28 mouse cellular contexts compared by ENCODE assay signal in the genomic region with DNA sequence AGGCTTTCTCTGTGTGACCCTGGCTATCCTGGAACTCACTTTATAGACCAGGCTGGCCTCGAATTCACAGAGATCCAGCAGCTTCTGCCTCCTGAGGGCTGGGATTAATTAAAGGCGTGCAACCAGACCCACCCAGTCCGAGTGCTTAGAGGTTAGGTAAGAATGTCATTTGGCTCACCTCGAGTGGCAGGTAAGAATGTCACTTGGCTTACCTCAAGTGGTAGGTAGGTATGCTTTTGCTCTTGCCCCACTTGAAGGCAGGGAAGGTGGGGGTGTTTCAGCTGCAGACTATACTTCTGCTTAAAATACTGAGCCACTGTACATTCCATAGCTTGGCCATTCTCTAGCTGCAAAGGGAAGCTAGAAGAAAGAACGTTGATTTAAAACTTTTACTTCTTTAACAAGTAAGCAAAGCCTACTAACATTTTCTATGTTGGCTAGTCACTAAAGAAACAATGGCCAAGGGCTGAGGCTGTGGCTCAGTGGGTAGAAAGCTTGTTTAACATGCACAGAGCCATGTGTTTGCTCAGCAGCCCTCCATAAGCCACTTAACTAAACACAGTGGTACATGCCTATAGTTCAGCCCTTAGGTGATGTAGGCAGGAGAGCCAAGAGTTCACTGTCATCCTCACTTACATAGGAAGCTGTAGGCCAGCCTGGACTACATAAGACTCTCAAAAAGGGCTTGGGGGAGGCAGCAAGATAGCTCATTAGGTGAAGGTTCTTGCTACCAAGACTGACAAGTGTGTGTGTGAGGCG. TPM values are rescaled to one million over a fixed set of nuclear protein-coding genes. Genes with fewer than 3 reads are reported as not detected.
DNase-seq lines count a peak whose midpoint lies in the region; ATAC-seq lines count a peak whose summit lies in the region.
"Had no signal": no experiment of that assay in that cellular context is flagged by ENCODE, and none has a peak within 500 bp of the region (broad histone marks: within the 10 kb centered on the region; RNA-seq: fewer than 3 reads in every experiment).

No protein-coding gene starts in this region.

- no peaks in the 10 kb centered on the region for H3K27me3 ChIP-seq in heart, embryonic 11.5 days (ENCODE audit: control insufficient read depth, insufficient read depth, low read length)
- H3K27me3 ChIP-seq in lung, embryonic 15.5 days, result no peaks in the 10 kb centered on the region
- H3K27me3 ChIP-seq in midbrain, embryonic 13.5 days, result no peaks in the 10 kb centered on the region
- no peaks in the 10 kb centered on the region for H3K27me3 ChIP-seq in forebrain, embryonic 14.5 days (replicated peaks; ENCODE audit: control insufficient read depth, insufficient read depth, low read length)
- H3K27me3 ChIP-seq: CH12.LX; embryonic facial prominence, embryonic 13.5 days; forebrain, embryonic 13.5 days; hindbrain, embryonic 12.5 days; hindbrain, embryonic 15.5 days; Patski had no signal

- H3K4me3 ChIP-seq in heart, embryonic 11.5 days (ENCODE audit: low read depth, low read length), result no peak overlapping the region
- no peak overlapping the region for H3K4me3 ChIP-seq in lung, embryonic 15.5 days
- H3K4me3 ChIP-seq in midbrain, embryonic 13.5 days (replicated peaks), result no peak overlapping the region
- no peak overlapping the region for H3K4me3 ChIP-seq in forebrain, embryonic 14.5 days (ENCODE audit: low read depth, low read length)
- H3K4me3 ChIP-seq: embryonic facial prominence, embryonic 10.5 days; embryonic facial prominence, embryonic 13.5 days; erythroblast, embryonic 14.5 days; forebrain, embryonic 10.5 days; forebrain, embryonic 13.5 days; heart, adult 2 months; heart, embryonic 10.5 days; hindbrain, embryonic 12.5 days; hindbrain, embryonic 15.5 days had no signal

- no peaks in the 10 kb centered on the region for H3K4me1 ChIP-seq in heart, embryonic 11.5 days (ENCODE audit: control insufficient read depth, insufficient read depth, low read length)
- H3K4me1 ChIP-seq in lung, embryonic 15.5 days, result 0 out of 2 replicates have a peak, but pooled peaks cover 5% of the 10 kb centered on the region
- H3K4me1 ChIP-seq in midbrain, embryonic 13.5 days (replicated peaks), result no peaks in the 10 kb centered on the region
- no peaks in the 10 kb centered on the region for H3K4me1 ChIP-seq in forebrain, embryonic 14.5 days (ENCODE audit: control insufficient read depth, insufficient read depth, low read length)
- H3K4me1 ChIP-seq: embryonic facial prominence, embryonic 10.5 days; embryonic facial prominence, embryonic 13.5 days; forebrain, embryonic 13.5 days; heart, embryonic 10.5 days; hindbrain, embryonic 12.5 days; hindbrain, embryonic 15.5 days had no signal

- DNase-seq in heart, adult 11 months, result peak; percentile 63
- peak; percentile 62 for DNase-seq in lung, postnatal 10 days
- peak; percentile 84 for DNase-seq in lung, postnatal 36 days
- DNase-seq in left cerebral cortex, adult 8-10 months (ENCODE audit: low spot score in 2 of 2), result no peak
- no peak for DNase-seq in forebrain, embryonic 14.5 days (ENCODE audit: low spot score)
- DNase-seq: adrenal gland, postnatal 10 days; cerebellum, adult 11 months; cerebellum, adult 2 months; cerebellum, postnatal 10 days; cerebellum, postnatal 36 days; embryo, embryonic 11 days; forebrain, postnatal 0 days; gastrocnemius, postnatal 25 days; heart, adult 2 months had no signal

- H3K4me2 ChIP-seq in heart, embryonic 11.5 days, result no peak overlapping the region
- H3K4me2 ChIP-seq in lung, embryonic 15.5 days, result 0 out of 2 replicates have a peak overlapping the region, but pooled peaks have one; percentile 20
- H3K4me2 ChIP-seq in midbrain, embryonic 13.5 days (replicated peaks), result no peak overlapping the region
- H3K4me2 ChIP-seq in forebrain, embryonic 14.5 days (ENCODE audit: low read length), result no peak overlapping the region
- H3K4me2 ChIP-seq: embryonic facial prominence, embryonic 13.5 days; forebrain, embryonic 13.5 days; hindbrain, embryonic 12.5 days; hindbrain, embryonic 15.5 days had no signal

- H3K9me3 ChIP-seq in heart, embryonic 11.5 days (replicated peaks; ENCODE audit: control insufficient read depth, low read length), result no peaks in the 10 kb centered on the region
- no peaks in the 10 kb centered on the region for H3K9me3 ChIP-seq in lung, embryonic 15.5 days
- H3K9me3 ChIP-seq in midbrain, embryonic 13.5 days, result no peaks in the 10 kb centered on the region
- H3K9me3 ChIP-seq in forebrain, embryonic 14.5 days (replicated peaks; ENCODE audit: control insufficient read depth, low read length), result no peaks in the 10 kb centered on the region
- H3K9me3 ChIP-seq: embryonic facial prominence, embryonic 10.5 days; embryonic facial prominence, embryonic 13.5 days; forebrain, embryonic 10.5 days; forebrain, embryonic 13.5 days; G1E; heart, embryonic 10.5 days; hindbrain, embryonic 12.5 days; hindbrain, embryonic 15.5 days had no signal

- H3K9ac ChIP-seq in heart, embryonic 11.5 days (ENCODE audit: low read depth, low read length), result no peak overlapping the region
- H3K9ac ChIP-seq in lung, embryonic 15.5 days, result no peak overlapping the region
- H3K9ac ChIP-seq in midbrain, embryonic 13.5 days (replicated peaks), result no peak overlapping the region
- no peak overlapping the region for H3K9ac ChIP-seq in forebrain, embryonic 14.5 days (ENCODE audit: low read length)
- H3K9ac ChIP-seq: embryonic facial prominence, embryonic 13.5 days; forebrain, embryonic 13.5 days; forebrain, postnatal 0 days; hindbrain, embryonic 12.5 days; hindbrain, embryonic 15.5 days had no signal

- no peak for ATAC-seq in heart, embryonic 11.5 days (replicated peaks; ENCODE audit: insufficient number of reproducible peaks, low FRiP score, low TSS enrichment)
- peak; percentile 85 for ATAC-seq in lung, embryonic 15.5 days (ENCODE audit: borderline replicate concordance, extremely low read depth, low FRiP score, low TSS enrichment)
- no peak for ATAC-seq in midbrain, embryonic 13.5 days
- no peak for ATAC-seq in forebrain, embryonic 14.5 days
- ATAC-seq: forebrain, embryonic 13.5 days; forebrain, postnatal 0 days; Patski had no signal

- no peaks in the 10 kb centered on the region for H3K36me3 ChIP-seq in heart, embryonic 11.5 days (ENCODE audit: control insufficient read depth, insufficient read depth, low read length)
- peaks cover 9% of the 10 kb centered on the region for H3K36me3 ChIP-seq in lung, embryonic 15.5 days
- H3K36me3 ChIP-seq in midbrain, embryonic 13.5 days, result peaks cover 68% of the 10 kb centered on the region
- H3K36me3 ChIP-seq in forebrain, embryonic 14.5 days (ENCODE audit: control insufficient read depth, insufficient read depth, low read length), result peaks cover 63% of the 10 kb centered on the region
- H3K36me3 ChIP-seq: G1E; heart, embryonic 10.5 days had no signal

- no peak overlapping the region for H3K27ac ChIP-seq in heart, embryonic 11.5 days (ENCODE audit: low read depth, low read length)
- peak overlapping the region; percentile 91 for H3K27ac ChIP-seq in lung, embryonic 15.5 days
- H3K27ac ChIP-seq in midbrain, embryonic 13.5 days, result no peak overlapping the region
- H3K27ac ChIP-seq in forebrain, embryonic 14.5 days (ENCODE audit: low read depth, low read length), result no peak overlapping the region
- H3K27ac ChIP-seq: embryonic facial prominence, embryonic 10.5 days; embryonic facial prominence, embryonic 13.5 days; forebrain, embryonic 10.5 days; forebrain, embryonic 13.5 days; heart, adult 2 months; heart, embryonic 10.5 days; hindbrain, embryonic 12.5 days; hindbrain, embryonic 15.5 days had no signal

- WGBS in heart, embryonic 11.5 days (ENCODE audit: insufficient replicate concordance), result 81% methylated on average over 6 of the region's 6 CpGs
- 44% methylated on average over 6 of the region's 6 CpGs for WGBS in lung, embryonic 15.5 days
- 91% methylated on average over 6 of the region's 6 CpGs for WGBS in midbrain, embryonic 13.5 days
- 89% methylated on average over 6 of the region's 6 CpGs for WGBS in forebrain, embryonic 14.5 days

RNA-seq across cellular contexts. Expression of a gene that starts 20.8 kb away (rescaled TPM):
- polyA plus RNA-seq in heart, embryonic 11.5 days (2014; fragmentation: Nextera tagmentation; extraction: Ambion mirVana), result 1.1 and 1.3 TPM in 2 replicates
- polyA plus RNA-seq in lung, embryonic 15.5 days (2015; fragmentation: Nextera tagmentation; extraction: Ambion mirVana), result 3.5 and 3.7 TPM in 2 replicates
- polyA plus RNA-seq in midbrain, embryonic 13.5 days (2015; fragmentation: Nextera tagmentation; extraction: Ambion mirVana), result 10.2 and 10.4 TPM in 2 replicates
- total RNA-seq in left cerebral cortex, adult 8-10 months (2022), result 1 to 10 TPM; 7.1 to 8.8 (median 7.7) TPM
- polyA plus RNA-seq in forebrain, embryonic 14.5 days (2014; fragmentation: Nextera tagmentation; extraction: Ambion mirVana), result 5.7 and 6.4 TPM in 2 replicates
- polyA plus RNA-seq: erythroblast, embryonic 14.5 days; G1E had no signal

RNA-seq across cellular contexts. Expression of a gene that starts 44.1 kb away (rescaled TPM):
- 3.9 and 4.1 TPM in 2 replicates for polyA plus RNA-seq in heart, embryonic 11.5 days (2014; fragmentation: Nextera tagmentation; extraction: Ambion mirVana)
- polyA plus RNA-seq in lung, embryonic 15.5 days (2015; fragmentation: Nextera tagmentation; extraction: Ambion mirVana), result 6.0 and 6.7 TPM in 2 replicates
- polyA plus RNA-seq in midbrain, embryonic 13.5 days (2015; fragmentation: Nextera tagmentation; extraction: Ambion mirVana), result 18.5 and 19.5 TPM in 2 replicates
- 10 to 100 TPM; 48.5 to 57.9 (median 50.4) TPM for total RNA-seq in left cerebral cortex, adult 8-10 months (2022)
- polyA plus RNA-seq in forebrain, embryonic 14.5 days (2014; fragmentation: Nextera tagmentation; extraction: Ambion mirVana), result 19.0 and 22.1 TPM in 2 replicates

RNA-seq across cellular contexts. Expression of a gene that starts 44.2 kb away (rescaled TPM):
- 23.1 and 36.3 TPM in 2 replicates for polyA plus RNA-seq in heart, embryonic 11.5 days (2014; fragmentation: Nextera tagmentation; extraction: Ambion mirVana)
- 41.1 TPM in 2 replicates for polyA plus RNA-seq in lung, embryonic 15.5 days (2015; fragmentation: Nextera tagmentation; extraction: Ambion mirVana)
- 17.0 and 17.2 TPM in 2 replicates for polyA plus RNA-seq in midbrain, embryonic 13.5 days (2015; fragmentation: Nextera tagmentation; extraction: Ambion mirVana)
- total RNA-seq in left cerebral cortex, adult 8-10 months (2022), result 1 to 10 TPM; 2.3 to 3.3 (median 3.0) TPM
- polyA plus RNA-seq in forebrain, embryonic 14.5 days (2014; fragmentation: Nextera tagmentation; extraction: Ambion mirVana), result 17.6 and 20.1 TPM in 2 replicates

Comparison
In these comparisons a context has a peak if more than half of its experiments do, and no peak if none do; other contexts are left out.
1. DNase-seq: peak in heart, adult 11 months (single experiment), lung, postnatal 10 days (single experiment) and lung, postnatal 36 days (single experiment); none in left cerebral cortex, adult 8-10 months (0 of 2) and forebrain, embryonic 14.5 days (single experiment).